Mouse (Mus musculus): ENCODE measurements around the gene Dtx4. TPM values are rescaled to one million over a fixed set of nuclear protein-coding genes. Genes with fewer than 3 reads are reported as not detected.
"Not testable (repeated sequence)": the region's sequence is repeated elsewhere in the genome, so short reads cannot be mapped to it uniquely, and the experiment has no call there.

The Dtx4 gene
- 4.0 and 5.1 TPM in 2 replicates for polyA plus RNA-seq (2011; ENCODE audit: insufficient read depth, insufficient read length, low read depth, missing spikeins)

DNA sequence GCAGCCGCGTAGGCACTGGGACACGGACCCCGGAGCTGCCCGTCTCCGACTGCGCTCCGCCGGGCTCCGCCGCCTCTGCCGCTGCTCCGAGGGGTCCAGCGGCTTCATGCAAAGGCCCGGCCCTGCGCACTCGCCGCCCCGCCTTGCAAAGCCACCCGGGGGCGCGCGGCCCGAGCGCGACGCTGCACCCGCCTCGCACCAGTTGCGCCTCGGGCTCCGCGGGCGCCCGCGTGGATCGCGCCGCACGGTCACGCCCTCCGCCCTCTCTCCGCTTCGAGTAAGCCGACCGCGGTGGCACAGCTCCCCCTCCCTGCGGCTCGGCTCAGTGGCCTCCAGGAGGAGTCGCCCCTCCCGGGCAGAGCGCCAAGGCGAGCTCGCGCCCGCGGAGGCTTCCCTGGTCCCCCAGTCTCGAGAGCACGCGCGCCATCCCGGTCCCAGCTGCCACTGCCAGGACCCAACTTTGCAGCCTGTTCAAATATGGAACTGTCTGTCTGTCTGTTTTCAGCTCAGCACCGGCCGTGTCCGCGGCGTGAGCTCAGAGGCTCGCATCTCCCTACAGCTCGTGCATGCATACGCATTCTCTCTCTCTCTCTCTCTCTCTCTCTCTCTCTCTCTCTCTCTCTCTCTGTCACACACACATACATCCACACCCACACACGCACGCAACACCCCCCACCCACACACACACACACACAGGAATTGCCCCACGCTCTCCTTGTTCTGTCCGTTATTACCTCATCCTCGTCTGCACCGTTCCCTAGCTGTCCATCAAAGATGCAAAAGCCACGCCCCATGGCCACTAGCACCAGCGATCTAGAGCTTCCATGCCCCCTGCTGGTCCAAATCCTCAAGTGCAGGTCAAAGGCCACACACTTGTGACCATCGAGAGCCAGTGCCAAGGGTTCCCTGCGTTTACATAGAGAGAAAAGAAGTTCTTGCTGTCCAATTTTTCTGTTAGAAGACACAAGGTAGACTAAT lies at the start of gene Dtx4:
Gene Dtx4, minus strand, starts transcription at position 85 of the 978 bp plus-strand sequence.
- TF ChIP-seq POLR2A (IDR thresholded peaks at IDR 0.05; ENCODE audit: insufficient read depth, low read length) (no peak), EP300 (IDR thresholded peaks at IDR 0.05; ENCODE audit: insufficient read depth, low read depth, low read length) (peak; percentile 57; the same call in 1 of the 2 replicates), CTCF (IDR thresholded peaks at IDR 0.05; ENCODE audit: low read depth, low read length) (peak; percentile 96)
- Histone ChIP-seq H3K27me3 (ENCODE audit: control insufficient read depth, insufficient read depth, low read length, poor library complexity, severe bottlenecking) (no peaks in the 10 kb centered on the region), H3K4me3 (ENCODE audit: low read depth, low read length) (peak within 1 kb of the TSS; percentile 92), H3K9me3 (replicated peaks; ENCODE audit: control insufficient read depth, insufficient read depth, low read length, poor library complexity, severe bottlenecking) (no peaks in the 10 kb centered on the region), H3K4me1 (ENCODE audit: control insufficient read depth, insufficient read depth, low read length) (no peaks in the 10 kb centered on the region), H3K27ac (ENCODE audit: insufficient read depth, low read length) (no peak within 1 kb of the TSS), H3K36me3 (ENCODE audit: control insufficient read depth, insufficient read depth, low read length, poor library complexity, severe bottlenecking) (no peaks in the 10 kb centered on the region), H3K9ac (ENCODE audit: low read depth, poor library complexity, severe bottlenecking) (peak within 1 kb of the TSS; percentile 70)

DNA sequence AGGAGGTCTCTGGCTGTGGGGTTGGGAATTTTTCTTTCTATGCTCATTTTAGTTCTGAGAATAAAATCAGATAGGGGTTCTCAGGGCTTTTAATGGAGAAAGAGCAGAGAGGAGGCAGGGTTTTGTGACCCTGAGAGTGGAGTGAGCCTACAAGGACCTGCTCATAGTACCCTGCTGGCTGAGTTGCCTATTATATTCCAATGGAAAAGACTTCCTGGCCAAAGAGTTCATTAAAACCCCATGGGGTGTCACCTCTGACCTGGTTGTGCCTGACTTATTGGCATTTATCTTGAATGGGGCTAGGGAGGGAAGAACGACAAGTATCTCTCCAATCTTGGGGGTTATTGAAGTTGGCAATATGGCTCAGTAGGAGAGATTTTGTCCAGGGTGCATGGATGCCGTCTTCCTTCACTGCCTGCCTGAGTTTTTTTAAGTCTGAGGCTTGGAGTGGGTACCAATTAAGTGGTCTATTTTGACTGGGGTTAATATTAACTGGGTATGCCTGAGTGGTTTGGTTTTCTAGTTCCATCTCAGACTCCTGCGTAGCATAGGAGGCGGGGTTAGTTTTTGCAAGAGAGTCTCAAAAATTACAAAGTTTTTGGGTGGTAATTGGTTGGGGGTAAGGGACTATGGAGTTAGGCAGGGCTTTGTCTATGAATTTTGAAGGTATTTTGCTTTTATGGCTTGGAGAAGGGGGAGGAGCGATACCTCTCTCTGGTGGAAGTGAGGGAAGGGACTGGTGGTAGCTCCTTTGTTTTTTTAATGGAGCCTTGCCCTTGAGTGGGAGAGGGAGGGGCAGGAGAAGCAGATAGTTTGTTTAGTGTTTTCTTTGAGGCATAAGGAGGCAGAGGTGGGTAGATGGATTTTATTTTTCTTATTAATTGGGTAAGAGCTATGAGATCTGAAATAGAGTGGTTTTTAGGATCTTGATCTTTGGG lies 49.0 kb upstream of the Dtx4 start:
- Histone ChIP-seq H3K4me1 (ENCODE audit: control insufficient read depth, insufficient read depth, low read length) (no peaks in the 10 kb centered on the region), H3K9ac (ENCODE audit: low read depth, poor library complexity, severe bottlenecking) (no peak overlapping the region), H3K27ac (ENCODE audit: insufficient read depth, low read length) (no peak overlapping the region), H3K36me3 (ENCODE audit: control insufficient read depth, insufficient read depth, low read length, poor library complexity, severe bottlenecking) (no peaks in the 10 kb centered on the region), H3K4me3 (ENCODE audit: low read depth, low read length) (no peak overlapping the region), H3K27me3 (ENCODE audit: control insufficient read depth, insufficient read depth, low read length, poor library complexity, severe bottlenecking) (no peaks in the 10 kb centered on the region), H3K9me3 (replicated peaks; ENCODE audit: control insufficient read depth, insufficient read depth, low read length, poor library complexity, severe bottlenecking) (peaks cover 9% of the 10 kb centered on the region)
- TF ChIP-seq POLR2A (IDR thresholded peaks at IDR 0.05; ENCODE audit: insufficient read depth, low read length) (no peak), EP300 (IDR thresholded peaks at IDR 0.05; ENCODE audit: insufficient read depth, low read depth, low read length) (no peak), CTCF (IDR thresholded peaks at IDR 0.05; ENCODE audit: low read depth, low read length) (no peak)

DNA sequence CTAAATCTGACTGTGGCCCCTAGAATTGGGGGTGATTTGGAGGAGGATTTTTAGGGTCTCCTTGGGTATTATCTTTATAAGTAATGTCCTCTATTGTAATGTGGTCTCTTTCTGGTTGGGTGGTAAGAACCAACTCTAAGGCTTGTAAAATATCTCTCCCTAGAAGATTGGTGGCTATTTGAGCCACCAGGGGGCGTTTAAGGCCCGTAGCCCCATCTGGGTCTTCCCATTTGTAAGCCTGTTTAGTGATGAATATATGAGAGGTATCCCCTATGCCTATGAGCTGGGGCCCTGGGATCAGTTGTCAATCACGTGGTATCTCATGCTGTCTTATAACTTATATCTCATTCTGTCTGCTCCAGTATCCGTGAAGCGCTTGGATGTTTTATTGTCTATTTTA lies 47.9 kb upstream of the Dtx4 start:
- peak; percentile 2 for TF ChIP-seq CTCF (IDR thresholded peaks at IDR 0.05; ENCODE audit: low read depth, low read length)
- no peak for TF ChIP-seq POLR2A (IDR thresholded peaks at IDR 0.05; ENCODE audit: insufficient read depth, low read length)
- no peak for TF ChIP-seq EP300 (IDR thresholded peaks at IDR 0.05; ENCODE audit: insufficient read depth, low read depth, low read length)
- H3K27ac ChIP-seq (ENCODE audit: insufficient read depth, low read length): no peak overlapping the region
- H3K36me3 ChIP-seq (ENCODE audit: control insufficient read depth, insufficient read depth, low read length, poor library complexity, severe bottlenecking): no peaks in the 10 kb centered on the region
- no peaks in the 10 kb centered on the region for H3K27me3 ChIP-seq (ENCODE audit: control insufficient read depth, insufficient read depth, low read length, poor library complexity, severe bottlenecking)
- no peak overlapping the region for H3K9ac ChIP-seq (ENCODE audit: low read depth, poor library complexity, severe bottlenecking)
- H3K4me1 ChIP-seq (ENCODE audit: control insufficient read depth, insufficient read depth, low read length): no peaks in the 10 kb centered on the region
- no peak overlapping the region for H3K4me3 ChIP-seq (ENCODE audit: low read depth, low read length)
- H3K9me3 ChIP-seq (replicated peaks; ENCODE audit: control insufficient read depth, insufficient read depth, low read length, poor library complexity, severe bottlenecking): peaks cover 11% of the 10 kb centered on the region

DNA sequence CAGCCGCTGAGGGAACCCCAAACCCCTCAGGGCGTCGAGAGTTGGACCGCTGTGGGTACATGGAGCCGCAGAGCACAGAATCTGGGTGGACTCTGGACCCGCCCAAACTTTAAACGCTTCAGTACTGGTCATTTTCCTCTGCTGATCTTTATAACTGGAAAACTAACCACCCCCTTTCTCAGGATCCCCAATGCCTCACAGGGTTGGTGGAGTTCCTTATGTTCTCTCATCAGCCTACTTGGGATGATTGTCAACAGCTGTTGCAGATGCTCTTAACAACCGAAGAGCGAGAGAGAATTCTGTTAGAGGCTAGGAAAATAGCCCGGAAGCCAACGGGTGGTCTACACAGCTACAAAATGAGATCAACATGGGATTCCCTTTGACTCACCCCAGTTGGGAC lies 44.2 kb upstream of the Dtx4 start, which contains the start of gene Fam111a:
Gene Fam111a, plus strand, starts transcription at position 301 of the 400 bp plus-strand sequence.
- H3K4me3 ChIP-seq (ENCODE audit: low read depth, low read length); H3K27ac ChIP-seq (ENCODE audit: insufficient read depth, low read length); H3K4me1 ChIP-seq (ENCODE audit: control insufficient read depth, insufficient read depth, low read length); H3K27me3 ChIP-seq (ENCODE audit: control insufficient read depth, insufficient read depth, low read length, poor library complexity, severe bottlenecking); H3K36me3 ChIP-seq (ENCODE audit: control insufficient read depth, insufficient read depth, low read length, poor library complexity, severe bottlenecking); H3K9ac ChIP-seq (ENCODE audit: low read depth, poor library complexity, severe bottlenecking): not testable (repeated sequence)
- H3K9me3 ChIP-seq (replicated peaks; ENCODE audit: control insufficient read depth, insufficient read depth, low read length, poor library complexity, severe bottlenecking): peaks cover 18% of the 10 kb centered on the region

DNA sequence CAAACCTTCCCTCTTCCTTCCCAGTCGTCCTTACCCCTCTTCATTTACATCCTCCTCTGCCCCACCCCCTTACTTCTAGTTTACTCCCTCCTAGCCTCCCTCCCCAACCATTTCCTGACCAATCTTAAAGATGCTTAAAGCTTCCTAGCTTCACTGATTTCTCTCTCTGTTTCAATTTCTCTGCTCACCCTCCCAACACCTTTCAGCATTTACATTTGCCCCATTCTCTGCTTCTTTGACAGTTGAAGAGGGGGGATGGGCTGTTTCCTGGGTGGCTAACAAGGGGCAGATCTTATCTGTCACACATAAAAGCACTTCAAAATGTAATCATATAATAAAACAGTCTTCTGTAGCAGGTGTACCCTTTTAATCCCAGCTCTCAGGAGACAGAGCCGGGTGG lies 40.4 kb upstream of the Dtx4 start:
- Histone ChIP-seq H3K9ac (ENCODE audit: low read depth, poor library complexity, severe bottlenecking) (no peak overlapping the region), H3K4me3 (ENCODE audit: low read depth, low read length) (no peak overlapping the region), H3K27ac (ENCODE audit: insufficient read depth, low read length) (no peak overlapping the region), H3K27me3 (ENCODE audit: control insufficient read depth, insufficient read depth, low read length, poor library complexity, severe bottlenecking) (no peaks in the 10 kb centered on the region; the same call in 1 of the 2 replicates), H3K4me1 (ENCODE audit: control insufficient read depth, insufficient read depth, low read length) (no peaks in the 10 kb centered on the region), H3K36me3 (ENCODE audit: control insufficient read depth, insufficient read depth, low read length, poor library complexity, severe bottlenecking) (no peaks in the 10 kb centered on the region), H3K9me3 (replicated peaks; ENCODE audit: control insufficient read depth, insufficient read depth, low read length, poor library complexity, severe bottlenecking) (peaks cover 11% of the 10 kb centered on the region)
- no peak for TF ChIP-seq CTCF (IDR thresholded peaks at IDR 0.05; ENCODE audit: low read depth, low read length)
- no peak for TF ChIP-seq EP300 (IDR thresholded peaks at IDR 0.05; ENCODE audit: insufficient read depth, low read depth, low read length)
